Mouse (Mus musculus) erythroblast, embryonic 14.5 days (primary cell): ENCODE data around the gene Tmem18.

Experiments used
- GATA1 ChIP-seq: IDR thresholded peaks from 2 replicates; pipeline ENCODE4 v1.6.1; 2012; ENCODE audit warnings: low read length, inconsistent platforms, mixed read lengths
- TAL1 ChIP-seq: IDR thresholded peaks from 3 replicates; pipeline ENCODE4 v1.6.1; 2012; ENCODE audit warnings: low read length, inconsistent platforms, mixed read lengths

GRCm38 (mm10) chr12:30584356-30584740, at the start of gene Tmem18:
- TF ChIP-seq TAL1 = no peak
- no peak for TF ChIP-seq GATA1
